In the genomic region with DNA sequence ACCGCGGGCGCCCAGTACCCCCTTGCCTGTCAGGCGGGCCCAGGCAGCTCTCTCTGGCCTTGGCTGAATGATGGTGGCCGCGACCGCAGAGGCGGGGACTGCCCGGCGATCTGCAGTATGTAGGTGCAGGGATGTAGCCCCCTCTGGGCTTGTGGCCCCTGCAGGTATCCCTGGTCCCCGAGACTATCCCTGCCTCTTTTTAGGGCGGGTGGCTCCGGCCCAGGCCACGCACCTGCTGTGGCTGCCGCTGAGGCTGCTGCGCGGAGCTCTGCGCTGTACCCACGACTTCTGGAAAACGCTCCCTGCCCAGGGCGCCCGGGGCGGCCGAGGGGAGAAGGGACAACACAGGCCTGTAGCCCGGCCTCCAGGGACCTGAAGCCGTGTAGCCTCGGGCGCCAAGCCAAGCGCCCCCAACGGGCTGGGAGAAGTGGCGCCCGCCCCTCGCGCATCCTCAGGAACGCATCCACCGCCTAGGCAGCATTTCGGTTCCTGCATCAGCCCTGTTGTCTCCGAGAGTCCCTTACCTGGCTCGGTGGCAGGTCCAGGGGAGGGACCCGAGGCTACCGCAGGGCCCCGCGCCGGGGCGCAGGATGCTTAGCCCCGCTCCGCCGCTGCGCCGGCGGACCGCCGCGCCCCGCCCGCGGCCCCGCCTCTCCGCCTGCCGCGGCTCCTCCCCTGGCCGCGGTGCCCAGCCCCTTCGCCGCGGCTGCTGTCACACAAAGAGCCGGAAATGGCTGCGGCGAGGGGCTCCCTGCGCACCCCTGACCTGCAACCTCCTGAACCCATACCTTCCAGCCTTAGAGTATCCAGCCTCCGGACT, we compare ENCODE assay signal across 8 mouse cellular contexts. TPM values are rescaled to one million over a fixed set of nuclear protein-coding genes. Genes with fewer than 3 reads are reported as not detected.
DNase-seq lines count a peak whose midpoint lies in the region; ATAC-seq and TF ChIP-seq lines count a peak whose summit lies in the region.

No protein-coding gene starts in this region.

- H3K4me1 ChIP-seq in E14TG2a.4 (replicated peaks; ENCODE audit: low read depth, low read length): peaks cover 40% of the 10 kb centered on the region
- H3K4me1 ChIP-seq in bone marrow, adult 2 months (ENCODE audit: control insufficient read depth, insufficient read depth, low read length): peaks cover 3% of the 10 kb centered on the region
- peaks cover 19% of the 10 kb centered on the region for H3K4me1 ChIP-seq in embryonic facial prominence, embryonic 14.5 days (ENCODE audit: control insufficient read depth, insufficient read depth, low read length)

- intact Hi-C loops in heart, postnatal 25 days (cut with DNase I): loop anchor here (5.0 kb wide), 1 partner anchor 35 kb away; no protein-coding TSS in a partner anchor

- no peak for TF ChIP-seq CTCF in E14TG2a.4 (conservative IDR thresholded peaks at IDR 0.05; ENCODE audit: low read length)
- TF ChIP-seq CTCF in bone marrow, adult 2 months (IDR thresholded peaks at IDR 0.05; ENCODE audit: control insufficient read depth, insufficient read depth, low read length): peak; percentile 5; the same call in 1 of the 2 replicates

- peak; percentile 91 for ATAC-seq in embryonic facial prominence, embryonic 14.5 days (ENCODE audit: low read depth)

- H3K27me3 ChIP-seq in E14TG2a.4 (ENCODE audit: insufficient read depth, low read length): peaks cover 37% of the 10 kb centered on the region
- peaks cover 11% of the 10 kb centered on the region for H3K27me3 ChIP-seq in embryonic facial prominence, embryonic 14.5 days (replicated peaks; ENCODE audit: control insufficient read depth, insufficient read depth, low read length)

- under 1% methylated on average over 68 of the region's 71 CpGs for WGBS in bone marrow, adult 2 months
- WGBS in embryonic facial prominence, embryonic 14.5 days: 0% methylated on average over 13 of the region's 71 CpGs

- H3K36me3 ChIP-seq in E14TG2a.4 (ENCODE audit: insufficient read depth, low read length): no peaks in the 10 kb centered on the region
- no peaks in the 10 kb centered on the region for H3K36me3 ChIP-seq in embryonic facial prominence, embryonic 14.5 days (ENCODE audit: control insufficient read depth, insufficient read depth, low read length)

- peak overlapping the region; percentile 63 for H3K9ac ChIP-seq in embryonic facial prominence, embryonic 14.5 days (ENCODE audit: low read depth, low read length)

- no peaks in the 10 kb centered on the region for H3K9me3 ChIP-seq in E14TG2a.4 (ENCODE audit: low read length)
- no peaks in the 10 kb centered on the region for H3K9me3 ChIP-seq in embryonic facial prominence, embryonic 14.5 days (ENCODE audit: control insufficient read depth, low read length)

- H3K4me2 ChIP-seq in embryonic facial prominence, embryonic 14.5 days (ENCODE audit: low read depth, low read length): peak overlapping the region; percentile 99

- peak overlapping the region; percentile 92 for H3K4me3 ChIP-seq in E14TG2a.4 (replicated peaks; ENCODE audit: low read length)
- peak overlapping the region; percentile 97 for H3K4me3 ChIP-seq in bone marrow, adult 2 months (replicated peaks; ENCODE audit: control insufficient read depth, low read depth, low read length)
- peak overlapping the region; percentile 74 for H3K4me3 ChIP-seq in embryonic facial prominence, embryonic 14.5 days (ENCODE audit: low read depth, low read length)

- TF ChIP-seq POLR2A in bone marrow, adult 2 months (IDR thresholded peaks at IDR 0.05; ENCODE audit: borderline replicate concordance, control insufficient read depth, low read depth, low read length): peak; percentile 75; the same call in 1 of the 2 replicates

- H3K27ac ChIP-seq in bone marrow, adult 2 months (ENCODE audit: control insufficient read depth, insufficient read depth, low read depth, low read length, poor library complexity): peak overlapping the region; percentile 94
- H3K27ac ChIP-seq in embryonic facial prominence, embryonic 14.5 days (replicated peaks; ENCODE audit: low read depth, low read length): no peak overlapping the region

- DNase-seq in embryonic facial prominence, embryonic 14.5 days (ENCODE audit: low spot score): peak; percentile 73
- DNase-seq in heart, postnatal 25 days (ENCODE audit: low spot score): peak; percentile 3
- DNase-seq in layer of hippocampus, postnatal 10 days (ENCODE audit: low spot score in 2 of 2): peak; percentile 63 to 75
- peak; percentile 28 for DNase-seq in lung, postnatal 10 days
- peak; percentile 34 for DNase-seq in retina, postnatal 7 days (ENCODE audit: low read depth, low spot score)
- peak; percentile 7 to 20 for DNase-seq in urinary bladder, postnatal 36 days (ENCODE audit: low spot score in 2 of 2)

RNA-seq across cellular contexts. Expression of gene Cyfip2, which starts 0.7 kb away (rescaled TPM):
- polyA plus RNA-seq in bone marrow, adult 2 months (2011; ENCODE audit: insufficient read depth, insufficient read length, low replicate concordance, missing spikeins): 13.4 and 32.6 TPM in 2 replicates
- polyA plus RNA-seq in embryonic facial prominence, embryonic 14.5 days (2014; fragmentation: Nextera tagmentation; extraction: Ambion mirVana): 13.4 TPM in 2 replicates
- total RNA-seq in heart, postnatal 25 days (2021): 10 to 100 TPM; 54.1 to 55.3 TPM
- 100 to 1,000 TPM; 263 to 287 TPM for total RNA-seq in layer of hippocampus, postnatal 10 days (2021)

Comparison
In these comparisons a context has a peak if more than half of its experiments do, and no peak if none do; other contexts are left out.
1. DNase-seq: peak in every context shown above with its lines; median percentile 73 in embryonic facial prominence, embryonic 14.5 days; 69 in layer of hippocampus, postnatal 10 days; 34 in retina, postnatal 7 days; 28 in lung, postnatal 10 days; 14 in urinary bladder, postnatal 36 days; 3 in heart, postnatal 25 days.
2. RNA of gene Cyfip2, which starts 0.7 kb away (total RNA-seq): 263 to 287 TPM in layer of hippocampus, postnatal 10 days; 54.1 to 55.3 TPM in heart, postnatal 25 days; every median in the first group is over 4 times any median in the second.
3. Peak in every context shown above with its lines, with median percentiles within 50 percentile points of each other: H3K4me3 ChIP-seq.